Mouse (Mus musculus) lung, adult 2 months (tissue): ENCODE measurements at regions not wholly inside any gene's neighbourhood (a gene's known extent, or its start where the extent isn't known, plus 50 kb on each side); places are given as distances from the start of the nearest gene placed in this dataset.

Experiments
- CTCF ChIP-seq: fragments of 200-500 bp; IDR thresholded peaks from 2 replicates; pipeline ENCODE4 v1.5.1; 2011; ENCODE audit warnings: mild to moderate bottlenecking, low read length, control low read depth; ENCODE audit not compliant: insufficient read depth
- POLR2A ChIP-seq: fragments of 200-500 bp; IDR thresholded peaks from 2 replicates; pipeline ENCODE4 v1.6.1; 2011; ENCODE audit warnings: low read depth, mild to moderate bottlenecking, control low read depth, low read length, borderline replicate concordance; ENCODE audit errors: extremely low read depth

DNA sequence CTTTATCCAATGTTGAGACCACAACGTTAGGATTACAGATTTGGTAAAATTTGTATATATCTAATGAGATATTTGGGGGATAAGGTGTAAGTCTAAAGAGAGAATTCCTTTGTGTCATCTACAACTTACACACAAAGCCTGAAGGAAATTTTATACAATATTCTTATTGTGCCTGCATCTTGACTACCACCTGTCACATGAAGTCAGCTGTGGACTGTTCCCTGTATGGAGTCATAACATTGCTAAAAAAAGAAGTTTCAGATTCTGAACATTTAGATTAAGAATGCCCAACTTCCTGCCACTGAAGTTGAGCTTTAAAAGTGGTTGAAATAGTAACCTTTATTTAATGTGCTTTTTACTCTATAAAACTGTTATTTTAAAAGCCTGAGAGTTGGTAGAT is 60.1 kb upstream of the Fyn start:
- no peak for TF ChIP-seq CTCF
- no peak for TF ChIP-seq POLR2A
